Mouse (Mus musculus): Measurements from ENCODE around the gene Gabrg2. TPM values are rescaled to one million over a fixed set of nuclear protein-coding genes. Genes with fewer than 3 reads are reported as not detected.

The Gabrg2 gene
- total RNA-seq (2021), result 100 to 1,000 TPM; 156 to 161 TPM

DNA sequence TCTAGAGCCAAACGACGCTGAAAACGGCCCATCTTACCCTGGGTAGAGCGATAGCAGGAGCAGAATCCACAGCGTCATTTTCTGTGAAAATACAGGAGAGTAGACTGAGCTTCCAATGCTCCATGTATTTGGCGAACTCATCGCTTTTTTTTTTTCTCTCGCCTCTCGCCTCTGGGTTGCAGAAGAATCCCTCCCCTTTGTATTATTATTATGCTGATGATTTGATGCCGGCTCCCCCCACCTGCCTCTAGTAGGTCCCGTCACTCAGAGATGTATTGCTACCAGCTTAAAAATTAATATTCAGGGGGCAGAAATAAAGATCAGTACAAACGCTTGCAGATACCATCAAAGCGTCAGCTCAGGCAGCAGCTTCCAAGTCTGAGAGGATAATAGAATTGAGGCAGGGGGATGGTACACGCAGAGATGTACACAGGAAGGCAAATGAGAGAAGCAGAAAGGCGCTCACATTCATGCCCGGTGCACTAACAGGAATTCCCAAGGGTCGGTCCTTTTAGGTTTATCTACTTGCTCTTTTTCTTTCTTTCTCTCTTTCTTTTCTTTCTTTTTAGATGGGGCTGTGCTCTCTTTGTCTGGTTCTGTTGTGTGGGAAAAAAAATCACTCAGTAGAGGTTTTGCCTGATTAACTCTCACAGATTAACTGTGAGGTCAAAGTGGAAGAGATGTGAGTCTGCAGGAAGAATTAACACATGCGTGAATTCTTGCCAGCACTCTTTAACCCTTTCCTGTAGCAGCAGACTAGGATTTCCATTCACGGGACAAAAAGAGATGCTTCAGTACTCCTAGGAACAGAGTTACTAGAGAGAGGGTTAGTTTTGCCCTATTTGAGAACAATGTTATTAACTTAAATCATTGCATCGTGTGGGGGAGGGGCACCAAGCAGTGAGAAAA is at the start of gene Gabrg2:
Gabrg2 (minus strand) TSS at position 668 of the 909 bp plus-strand sequence.
- DNase-seq (ENCODE audit: extremely low spot score in 1 of 2, low spot score in 2 of 2), result peak; percentile 28 to 36
- intact Hi-C loops (cut with DNase I), result no loop called here

DNA sequence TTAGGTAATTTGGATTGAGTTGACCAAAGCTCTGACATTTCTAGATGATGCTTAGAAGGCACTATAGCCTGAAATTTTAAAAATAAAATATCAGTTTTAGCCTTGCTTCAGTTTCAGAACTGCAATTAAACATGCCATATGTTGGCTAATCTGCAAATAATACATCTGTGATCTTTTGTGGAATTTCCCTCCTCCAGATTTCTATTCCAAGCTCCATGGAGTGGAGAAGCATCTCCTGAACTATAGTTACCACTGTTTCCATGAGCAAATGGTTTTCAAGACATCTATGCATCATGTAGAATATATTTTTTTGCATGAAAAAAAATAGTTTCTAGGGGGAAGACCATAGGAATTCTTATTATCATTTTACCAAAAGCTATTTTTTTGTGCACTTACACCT is 47.5 kb upstream of the Gabrg2 start:
- no peak for DNase-seq (ENCODE audit: extremely low spot score in 1 of 2, low spot score in 2 of 2)
- intact Hi-C loops (cut with DNase I), result no loop called here

DNA sequence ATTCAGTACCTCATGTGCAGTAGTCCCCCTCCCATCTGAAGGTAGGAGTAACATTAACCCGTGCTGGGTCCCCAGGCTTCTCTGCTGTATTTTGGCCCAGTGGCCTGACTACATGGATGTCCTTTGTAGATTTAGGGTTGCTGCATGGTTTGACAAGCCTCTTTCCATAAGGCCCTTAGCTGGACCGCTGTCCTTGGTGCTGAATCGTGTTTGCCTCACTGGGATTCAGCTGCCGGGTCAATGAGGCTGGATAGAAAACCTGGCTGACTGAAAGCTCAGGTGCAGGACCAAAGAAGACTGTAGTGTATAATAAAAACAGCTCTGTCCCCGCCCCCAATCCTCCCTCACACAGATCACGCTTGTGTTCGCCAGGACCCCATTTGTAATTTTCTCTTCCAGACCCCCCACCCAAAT is 1.2 kb downstream of the Gabrg2 start:
- peak; percentile 40 to 43 for DNase-seq (ENCODE audit: extremely low spot score in 1 of 2, low spot score in 2 of 2)
- intact Hi-C loops (cut with DNase I), result no loop called here

DNA sequence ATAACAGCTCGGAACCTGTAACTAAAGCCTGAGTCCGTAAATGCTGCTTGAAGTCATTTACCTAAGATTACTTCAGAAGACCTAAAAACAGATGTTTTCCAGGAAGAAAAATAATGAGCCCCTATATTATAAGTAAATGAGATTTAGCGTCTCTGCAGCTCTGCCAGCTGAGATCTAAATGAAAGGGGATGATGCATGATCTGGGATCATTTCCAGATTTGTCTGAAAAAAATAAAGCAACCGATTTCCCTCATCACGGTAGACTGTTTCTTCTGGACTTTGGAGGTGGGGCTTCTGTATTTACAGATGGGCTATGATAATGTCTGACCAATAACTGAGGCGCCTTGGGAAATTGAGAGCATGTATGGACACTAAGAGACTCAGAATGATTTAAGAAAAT is 20.5 kb downstream of the Gabrg2 start:
- intact Hi-C loops (cut with DNase I), result no loop called here
- DNase-seq (ENCODE audit: extremely low spot score in 1 of 2, low spot score in 2 of 2), result no peak

DNA sequence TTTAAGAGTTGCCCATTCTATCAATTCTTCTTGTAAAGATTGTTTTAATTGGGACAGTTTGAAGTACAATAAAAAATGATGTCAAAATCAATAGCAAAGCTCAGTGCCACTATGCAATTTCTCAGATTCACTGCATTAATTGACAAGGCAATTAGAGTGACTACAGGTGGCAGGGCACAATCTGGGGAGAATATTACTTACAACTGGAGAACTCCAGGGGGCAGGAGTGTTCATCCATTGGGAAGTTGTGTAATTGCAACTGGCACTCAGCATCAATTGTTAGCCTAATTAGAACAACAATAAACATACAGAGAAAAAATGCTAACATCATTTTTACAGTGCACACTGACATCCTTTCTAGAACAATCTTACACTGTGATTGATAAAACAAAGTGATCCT is 32.1 kb downstream of the Gabrg2 start:
- no peak for DNase-seq (ENCODE audit: extremely low spot score in 1 of 2, low spot score in 2 of 2)
- intact Hi-C loops (cut with DNase I), result no loop called here

DNA sequence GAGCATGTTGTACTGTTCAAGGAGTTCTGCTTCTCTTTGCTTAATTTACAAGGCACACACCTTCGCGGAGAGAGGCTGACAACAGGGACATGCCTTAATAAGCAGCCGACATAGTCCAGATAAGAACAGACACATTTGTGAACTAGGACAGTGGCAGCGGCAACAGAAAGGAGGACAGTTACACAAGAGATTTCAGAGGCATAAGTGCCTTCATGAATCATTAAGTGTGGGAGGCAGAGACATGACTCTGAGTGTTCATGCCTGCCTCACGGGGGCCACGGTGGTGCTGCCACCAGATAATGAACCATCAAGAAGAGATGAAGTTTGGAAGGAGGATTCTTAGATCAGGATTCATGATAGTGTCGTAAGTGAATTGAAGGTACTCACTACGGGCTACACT is 38.0 kb downstream of the Gabrg2 start:
- intact Hi-C loops (cut with DNase I), result no loop called here
- no peak for DNase-seq (ENCODE audit: extremely low spot score in 1 of 2, low spot score in 2 of 2)

DNA sequence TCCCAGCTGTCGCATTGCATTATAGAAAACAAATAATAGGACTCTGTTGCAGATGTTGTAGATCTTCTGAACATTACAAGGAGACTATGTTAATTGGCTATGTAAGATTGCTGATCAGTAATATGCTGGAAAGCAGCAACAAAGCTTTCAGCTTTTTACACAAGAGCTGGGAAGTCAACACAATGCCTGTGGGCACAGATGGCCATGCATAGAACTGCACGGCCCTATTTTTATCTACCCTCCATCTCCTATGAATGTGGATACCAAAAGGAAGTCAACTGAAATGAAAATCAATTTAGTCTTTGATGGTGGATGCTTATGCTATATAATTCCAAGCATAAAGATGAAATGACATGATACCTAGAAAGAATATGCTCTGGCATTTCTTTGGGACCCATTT is 47.1 kb downstream of the Gabrg2 start:
- no peak for DNase-seq (ENCODE audit: extremely low spot score in 1 of 2, low spot score in 2 of 2)
- intact Hi-C loops (cut with DNase I), result no loop called here

DNA sequence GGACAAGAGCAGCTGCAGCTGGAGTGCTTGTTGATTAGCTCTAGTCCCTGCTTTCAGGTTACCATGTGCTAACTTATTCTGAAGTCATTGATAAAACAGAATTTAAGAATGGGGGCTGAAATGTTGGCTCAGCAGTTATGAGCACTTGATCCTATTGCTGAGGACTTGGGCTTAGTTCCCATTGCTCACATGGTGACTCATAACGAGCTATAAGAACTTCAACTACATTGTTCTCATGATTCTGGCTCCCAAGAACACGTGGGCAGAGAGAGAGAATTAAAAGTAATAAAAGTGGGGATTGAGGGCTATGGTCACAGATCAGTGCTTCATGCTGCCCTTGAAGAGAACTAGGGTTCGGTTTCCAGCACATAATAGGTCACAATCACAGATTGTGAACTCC is 48.8 kb downstream of the Gabrg2 start:
- intact Hi-C loops (cut with DNase I), result no loop called here
- DNase-seq (ENCODE audit: extremely low spot score in 1 of 2, low spot score in 2 of 2), result no peak

DNA sequence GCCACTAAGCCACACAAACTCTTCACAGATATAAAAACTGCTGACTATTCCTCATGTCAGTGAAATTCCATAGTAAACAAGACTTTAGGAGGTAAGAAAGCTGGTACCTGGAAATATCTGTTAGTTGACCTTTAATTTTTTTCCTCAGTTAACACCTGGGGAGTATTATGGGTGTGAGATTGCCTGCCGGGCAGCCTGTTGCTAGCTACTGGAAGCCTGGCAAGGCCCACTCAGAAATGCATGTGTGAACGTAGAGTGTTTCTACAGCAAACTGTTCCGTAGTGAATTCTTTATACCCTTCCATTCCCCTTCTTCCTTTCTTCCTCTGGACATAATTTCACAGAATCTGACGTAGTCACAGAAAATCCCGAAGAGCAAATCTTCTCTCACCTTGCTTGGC is 55.2 kb downstream of the Gabrg2 start:
- intact Hi-C loops (cut with DNase I), result no loop called here

DNA sequence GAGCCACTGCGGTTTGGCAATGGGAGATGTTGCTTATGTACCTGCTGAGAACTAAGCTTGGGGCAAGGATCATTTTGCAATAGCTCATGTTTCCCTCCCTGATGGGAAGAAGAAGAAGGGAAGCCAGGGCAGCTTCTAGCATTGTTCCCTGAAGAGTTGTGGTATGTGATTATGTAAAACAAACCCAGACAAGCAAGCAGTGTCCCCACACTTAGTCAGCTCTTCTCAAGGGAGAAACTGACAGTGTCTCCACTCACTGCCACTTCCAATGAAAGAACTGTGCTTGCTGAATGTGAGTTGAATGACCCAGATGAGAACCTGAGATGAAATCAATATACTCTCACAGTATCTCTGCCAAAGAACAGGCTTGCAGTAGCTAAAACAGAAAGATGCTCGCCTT is 62.7 kb downstream of the Gabrg2 start:
- intact Hi-C loops (cut with DNase I), result no loop called here
- no peak for DNase-seq (ENCODE audit: extremely low spot score in 1 of 2, low spot score in 2 of 2)

More for the DNA sequence above, 55.2 kb downstream of the Gabrg2 start:
- no peak for DNase-seq (ENCODE audit: extremely low spot score in 1 of 2, low spot score in 2 of 2)

DNA sequence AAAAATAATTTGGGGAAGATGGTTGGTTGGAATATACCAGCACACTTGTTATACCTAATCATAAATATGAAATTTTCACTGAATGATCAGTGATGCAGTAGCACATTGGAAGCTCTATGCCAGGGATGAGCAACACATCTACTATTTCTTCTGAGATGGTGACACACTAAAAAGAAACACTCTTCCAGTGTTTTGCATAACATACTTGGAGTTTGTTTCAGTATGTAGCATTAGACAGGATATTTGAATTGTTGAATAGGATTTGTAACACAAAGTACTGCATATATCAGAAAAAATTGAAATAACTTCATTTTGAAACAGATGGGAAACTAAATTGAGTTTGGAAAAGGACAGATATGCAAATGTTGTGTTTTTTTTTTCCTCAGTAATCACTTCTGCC is 81.8 kb downstream of the Gabrg2 start:
- intact Hi-C loops (cut with DNase I), result no loop called here
- no peak for DNase-seq (ENCODE audit: extremely low spot score in 1 of 2, low spot score in 2 of 2)

DNA sequence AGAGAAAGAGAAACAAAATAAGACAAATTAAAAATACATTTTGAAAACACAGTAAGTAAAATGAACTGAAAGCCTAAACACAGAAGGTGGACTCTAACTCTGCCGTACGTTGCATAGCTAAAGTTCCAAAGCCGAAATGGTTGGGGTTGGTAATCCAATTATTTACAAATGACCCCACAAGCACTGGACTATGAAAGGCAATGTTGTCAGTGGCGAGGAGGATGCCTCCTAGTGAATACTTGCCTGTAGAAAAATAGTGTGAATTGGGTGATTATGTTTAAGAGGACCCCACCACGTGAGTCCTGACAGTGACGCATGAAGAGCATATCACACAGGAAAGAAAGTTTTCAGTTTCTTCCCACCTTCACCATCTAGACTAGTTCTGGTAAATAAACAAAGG is 86.6 kb downstream of the Gabrg2 start:
- intact Hi-C loops (cut with DNase I), result no loop called here
- no peak for DNase-seq (ENCODE audit: extremely low spot score in 1 of 2, low spot score in 2 of 2)

DNA sequence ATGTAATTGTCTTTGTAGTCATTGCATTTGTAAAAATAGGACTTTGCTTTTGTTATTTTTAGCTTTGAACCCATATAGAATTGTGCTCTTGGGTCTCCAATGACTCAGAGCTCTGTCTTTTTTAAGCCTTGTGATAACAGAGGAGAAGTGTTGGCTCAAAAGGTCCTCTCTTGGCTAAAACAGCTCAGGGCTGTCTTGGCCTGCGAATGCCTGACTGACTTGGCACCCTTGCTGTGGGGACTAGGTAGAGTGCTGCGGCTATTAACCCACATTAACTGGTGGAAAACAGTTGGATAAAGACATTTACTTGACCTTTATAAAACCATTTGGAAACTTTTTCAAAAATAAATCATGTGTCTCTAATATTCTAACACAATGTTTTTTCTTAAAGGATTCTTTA is 97.0 kb downstream of the Gabrg2 start:
- DNase-seq (ENCODE audit: extremely low spot score in 1 of 2, low spot score in 2 of 2), result no peak
- intact Hi-C loops (cut with DNase I), result no loop called here

Other genes starting within 250 kb of the Gabrg2 start
- gene Gabra1, start 182.1 kb upstream of the Gabrg2 start, total RNA-seq (2021), result 100 to 1,000 TPM; 298 to 314 TPM